In genomic region chr14:25189256-25189655, GRCm38 (mm10) we compare ENCODE assay signal across 17 mouse cellular contexts.
DNase-seq lines count a peak whose midpoint lies in the region; ATAC-seq lines count a peak whose summit lies in the region.
"Had no signal": no experiment of that assay in that cellular context is flagged by ENCODE, and none has a peak within 500 bp of the region (broad histone marks: within the 10 kb centered on the region; RNA-seq: fewer than 3 reads in every experiment).

No protein-coding gene starts in this region.

- DNase-seq in CD4-positive, CD25-positive, alpha-beta regulatory T cell, adult 2 months (ENCODE audit: low read depth, low spot score) = peak; percentile 20
- peak; percentile 56 for DNase-seq in right cerebral cortex, adult 18-20 months
- DNase-seq in right cerebral cortex, postnatal 14 days = no peak
- no peak for DNase-seq in yolk sac, embryonic 10.5 days (ENCODE audit: low spot score)
- DNase-seq: adrenal gland, postnatal 14 days; B cell, adult 2 months; cerebellum, adult 2 months; cerebellum, postnatal 10 days; forebrain, postnatal 0 days; gastrocnemius, postnatal 14 days; heart, adult 2 months; heart, postnatal 4 days had no signal

- no peak for ATAC-seq in CD4-positive, CD25-positive, alpha-beta regulatory T cell, adult 4 months
- ATAC-seq in activated CD4-positive, CD25-positive, alpha-beta regulatory T cell, adult 4 months = peak; percentile 44
- ATAC-seq in inflammation-experienced regulatory T-cells, adult 6 months = peak; percentile 22
- ATAC-seq: forebrain, postnatal 0 days; hindbrain, embryonic 16.5 days; intestine, embryonic 15.5 days had no signal

Comparison
In these comparisons a context has a peak if more than half of its experiments do, and no peak if none do; other contexts are left out.
1. DNase-seq: peak in CD4-positive, CD25-positive, alpha-beta regulatory T cell, adult 2 months (single experiment) and right cerebral cortex, adult 18-20 months (single experiment); none in right cerebral cortex, postnatal 14 days (single experiment) and yolk sac, embryonic 10.5 days (single experiment).